Mouse (Mus musculus): ENCODE measurements around the gene Fam53b.
"Not testable (repeated sequence)": the region's sequence is repeated elsewhere in the genome, so short reads cannot be mapped to it uniquely, and the experiment has no call there.

Gene Fam53b

GRCm38 (mm10) chr7:132679117-132679516, 134.6 kb downstream of the Fam53b start:
- no peak for DNase-seq (ENCODE audit: low spot score)

- DNase-seq (ENCODE audit: low spot score), result no peak
These were observed 137.8 kb downstream of the Fam53b start for GRCm38 (mm10) chr7:132675922-132676321.

GRCm38 (mm10) chr7:132673931-132674755, 139.5 kb downstream of the Fam53b start:
- DNase-seq (ENCODE audit: low spot score), result no peak

GRCm38 (mm10) chr7:132672481-132672959, 141.2 kb downstream of the Fam53b start:
- DNase-seq (ENCODE audit: low spot score), result no peak

- DNase-seq (ENCODE audit: low spot score), result no peak
These were observed 142.9 kb downstream of the Fam53b start for GRCm38 (mm10) chr7:132670863-132671165.

- no peak for DNase-seq (ENCODE audit: low spot score)
These were observed 143.5 kb downstream of the Fam53b start for GRCm38 (mm10) chr7:132669999-132670862.

GRCm38 (mm10) chr7:132668604-132669003, 145.1 kb downstream of the Fam53b start:
- no peak for DNase-seq (ENCODE audit: low spot score)

GRCm38 (mm10) chr7:132666516-132666915, 147.2 kb downstream of the Fam53b start:
- DNase-seq (ENCODE audit: low spot score), result no peak

- DNase-seq (ENCODE audit: low spot score), result no peak
These were observed 147.9 kb downstream of the Fam53b start for GRCm38 (mm10) chr7:132665664-132666382.

GRCm38 (mm10) chr7:132664815-132665214, 148.9 kb downstream of the Fam53b start:
- DNase-seq (ENCODE audit: low spot score), result no peak

GRCm38 (mm10) chr7:132662831-132663230, 150.9 kb downstream of the Fam53b start:
- DNase-seq (ENCODE audit: low spot score), result not testable (repeated sequence)
